Mouse (Mus musculus) embryonic facial prominence, embryonic 10.5 days (tissue): ENCODE data around the gene Mpg. TPM values are rescaled to one million over a fixed set of nuclear protein-coding genes. Genes with fewer than 3 reads are reported as not detected.

Experiments
- DNase-seq: peaks from one replicate; pipeline ENCODE4 v3.0.0-alpha.2; 2017; ENCODE audit warnings: low spot score
- H3K27ac ChIP-seq: fragments of 300-500 bp; sonication (generic); replicated peaks from 2 replicates; pipeline ENCODE4 v1.5.1; 2016; ENCODE audit warnings: mild to moderate bottlenecking
- H3K27me3 ChIP-seq: fragments of 300-500 bp; sonication (generic); replicated peaks from 2 replicates; pipeline ENCODE4 v1.6.1; 2016; ENCODE audit warnings: low read depth, mild to moderate bottlenecking; ENCODE audit not compliant: poor library complexity, severe bottlenecking
- H3K36me3 ChIP-seq: fragments of 300-500 bp; sonication (generic); replicated peaks from 2 replicates; pipeline ENCODE4 v1.6.1; 2016; ENCODE audit warnings: mild to moderate bottlenecking, moderate library complexity
- H3K4me1 ChIP-seq: fragments of 300-500 bp; sonication (generic); 2 replicates; pipeline ENCODE4 v1.6.1; 2016
- H3K4me3 ChIP-seq: fragments of 300-500 bp; sonication (generic); 2 replicates; pipeline ENCODE4 v1.5.1; 2016; ENCODE audit warnings: mild to moderate bottlenecking, moderate library complexity
- H3K9me3 ChIP-seq: fragments of 300-500 bp; sonication (generic); 2 replicates; pipeline ENCODE4 v1.6.1; 2016; ENCODE audit warnings: mild to moderate bottlenecking
- WGBS: fragments of 180-500 bp; shearing (Covaris S2); methylation state at CpG from one replicate; pipeline ENCODE4 v1.1.7; 2016; 5-methylcytosine and 5-hydroxymethylcytosine counted together
- polyA plus RNA-seq: library from polyadenylated mRNA; unstranded; fragments of >200 nt; fragmentation: Nextera tagmentation; extraction: Ambion mirVana; gene quantifications from 2 replicates; pipeline ENCODE4 v1.2.1, GENCODE M21; 2016

Gene Mpg
- polyA plus RNA-seq, 1 experiment from 2014 or later, result 33.2 TPM

- no peaks in the 10 kb centered on the region for H3K9me3 ChIP-seq
- no peaks in the 10 kb centered on the region for H3K36me3 ChIP-seq
- 79% methylated on average over 12 of the region's 12 CpGs for WGBS
- H3K27ac ChIP-seq, result no peak overlapping the region
- H3K4me3 ChIP-seq, result no peak overlapping the region
- H3K27me3 ChIP-seq, result peaks cover 48% of the 10 kb centered on the region
- no peak for DNase-seq
- H3K4me1 ChIP-seq, result no peaks in the 10 kb centered on the region
Measured at GRCm38 (mm10) chr11:32278458-32278957, 52.2 kb downstream of the Mpg start.

GRCm38 (mm10) chr11:32280646-32281045, 54.3 kb downstream of the Mpg start:
- Histone ChIP-seq H3K36me3 (no peaks in the 10 kb centered on the region), H3K9me3 (no peaks in the 10 kb centered on the region), H3K4me3 (no peak overlapping the region), H3K27me3 (peaks cover 48% of the 10 kb centered on the region), H3K27ac (no peak overlapping the region), H3K4me1 (no peaks in the 10 kb centered on the region)
- no peak for DNase-seq
- 78% methylated on average over 2 of the region's 2 CpGs for WGBS

- no peaks in the 10 kb centered on the region for H3K36me3 ChIP-seq
- H3K4me3 ChIP-seq, result no peak overlapping the region
- no peak overlapping the region for H3K27ac ChIP-seq
- H3K9me3 ChIP-seq, result no peaks in the 10 kb centered on the region
- no peaks in the 10 kb centered on the region for H3K4me1 ChIP-seq
- WGBS, result 78% methylated on average over 1 of the region's 1 CpGs
- no peak for DNase-seq
- peaks cover 41% of the 10 kb centered on the region for H3K27me3 ChIP-seq
Measured at GRCm38 (mm10) chr11:32281416-32282144, 55.3 kb downstream of the Mpg start.

Other genes starting within 250 kb of the Mpg start
- gene Nsg2, start 226.0 kb upstream of the Mpg start, polyA plus RNA-seq, result 10.1 and 11.3 TPM in 2 replicates
- 0.05 TPM in 1 of 2 replicates, not detected in the other for gene Il9r, start 26.2 kb upstream of the Mpg start, polyA plus RNA-seq
- gene Snrnp25, start 21.1 kb upstream of the Mpg start, polyA plus RNA-seq, result 102 and 106 TPM in 2 replicates
- 32.2 and 33.1 TPM in 2 replicates for gene Rhbdf1, start 4.2 kb upstream of the Mpg start, polyA plus RNA-seq
- gene Nprl3, start 41.2 kb downstream of the Mpg start, polyA plus RNA-seq, result 45.9 and 47.8 TPM in 2 replicates
- gene Hba-x, start 49.9 kb downstream of the Mpg start, polyA plus RNA-seq, result 2,457 and 2,745 TPM in 2 replicates
- gene Hba-a1, start 57.0 kb downstream of the Mpg start, polyA plus RNA-seq, result 1,672 and 2,000 TPM in 2 replicates
- 3.9 and 6.1 TPM in 2 replicates for gene Hbq1b, start 60.5 kb downstream of the Mpg start, polyA plus RNA-seq
- 3,087 and 3,755 TPM in 2 replicates for gene Hba-a2, start 70.0 kb downstream of the Mpg start, polyA plus RNA-seq
- gene Hbq1a, start 73.6 kb downstream of the Mpg start, polyA plus RNA-seq, result not detected in 2 replicates
- gene Sh3pxd2b, start 121.3 kb downstream of the Mpg start, polyA plus RNA-seq, result 28.3 and 29.6 TPM in 2 replicates
- 75.2 and 84.0 TPM in 2 replicates for gene Ubtd2, start 228.9 kb downstream of the Mpg start, polyA plus RNA-seq